Mouse (Mus musculus) naive thymus-derived CD4-positive, alpha-beta T cell, adult 2 months (primary cell): ENCODE results near the gene Reck.

ENCODE experiments used
- DNase-seq: peaks from one replicate; pipeline ENCODE4 v3.0.0-alpha.2; 2011; ENCODE audit warnings: low read depth

Reck gene

GRCm38 (mm10) chr4:43906443-43906842 is 31.1 kb downstream of the Reck start:
- DNase-seq = peak; percentile 87

DNA sequence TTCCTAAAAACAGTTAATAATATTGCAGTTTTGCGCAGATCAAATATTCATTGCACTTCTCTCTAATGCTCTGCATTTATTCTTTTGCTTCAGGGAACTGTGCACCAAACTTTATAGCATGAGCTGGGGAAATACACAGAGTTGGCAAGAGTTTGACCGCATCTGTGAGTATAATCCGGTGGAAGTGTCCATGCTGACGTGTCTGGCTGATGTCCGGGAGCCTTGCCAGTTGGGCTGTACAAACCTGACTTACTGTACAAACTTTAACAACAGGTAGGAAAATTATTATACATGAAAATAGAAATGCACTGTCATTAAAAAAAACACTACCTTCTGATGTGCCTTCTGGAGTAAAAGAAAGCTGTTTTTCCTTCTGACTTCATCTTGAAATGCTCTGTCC is 42.9 kb downstream of the Reck start:
- no peak for DNase-seq

- no peak for DNase-seq
Measured at GRCm38 (mm10) chr4:43920602-43921001, 45.3 kb downstream of the Reck start.

- DNase-seq = no peak
Measured at GRCm38 (mm10) chr4:43925125-43925524, 49.8 kb downstream of the Reck start.

GRCm38 (mm10) chr4:43925779-43926178 is 50.4 kb downstream of the Reck start:
- peak; percentile 90 for DNase-seq

- peak; percentile 69 for DNase-seq
Measured at GRCm38 (mm10) chr4:43927826-43928225, 52.5 kb downstream of the Reck start.

DNA sequence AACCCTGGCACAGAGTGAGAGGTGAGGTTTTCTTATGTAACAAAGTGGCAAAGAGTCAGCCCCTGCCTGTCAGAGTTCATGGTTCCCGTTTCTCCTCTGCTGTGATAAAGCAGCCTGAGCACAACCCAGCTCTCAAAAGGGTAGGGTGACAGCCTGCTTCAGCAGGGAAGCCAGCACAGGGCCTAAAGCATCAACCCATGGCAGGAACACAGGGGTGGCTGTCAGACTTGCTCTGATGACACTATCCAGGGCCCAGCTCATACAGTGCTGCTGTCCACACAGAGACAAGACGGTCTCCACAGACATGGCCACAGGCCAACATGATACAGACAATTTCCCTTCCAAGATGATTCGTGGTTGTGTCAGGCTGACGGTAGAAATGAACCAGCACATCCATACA is 56.5 kb downstream of the Reck start:
- DNase-seq = no peak

- DNase-seq = peak; percentile 29
Measured at GRCm38 (mm10) chr4:43936186-43936585, 60.9 kb downstream of the Reck start.

- DNase-seq = peak; percentile 73
Measured at GRCm38 (mm10) chr4:43936749-43937674, 61.7 kb downstream of the Reck start.

- peak; percentile 55 for DNase-seq
Measured at GRCm38 (mm10) chr4:43941315-43941714, 66.0 kb downstream of the Reck start.

- no peak for DNase-seq
Measured at GRCm38 (mm10) chr4:43942421-43942820, 67.1 kb downstream of the Reck start.

- DNase-seq = no peak
Measured at GRCm38 (mm10) chr4:43947571-43947970, 72.2 kb downstream of the Reck start.

GRCm38 (mm10) chr4:43957292-43957845 is 82.0 kb downstream of the Reck start, which contains the start of gene Glipr2:
Gene Glipr2 (plus strand): TSS chr4:43957401.
- peak; percentile 91 for DNase-seq

DNA sequence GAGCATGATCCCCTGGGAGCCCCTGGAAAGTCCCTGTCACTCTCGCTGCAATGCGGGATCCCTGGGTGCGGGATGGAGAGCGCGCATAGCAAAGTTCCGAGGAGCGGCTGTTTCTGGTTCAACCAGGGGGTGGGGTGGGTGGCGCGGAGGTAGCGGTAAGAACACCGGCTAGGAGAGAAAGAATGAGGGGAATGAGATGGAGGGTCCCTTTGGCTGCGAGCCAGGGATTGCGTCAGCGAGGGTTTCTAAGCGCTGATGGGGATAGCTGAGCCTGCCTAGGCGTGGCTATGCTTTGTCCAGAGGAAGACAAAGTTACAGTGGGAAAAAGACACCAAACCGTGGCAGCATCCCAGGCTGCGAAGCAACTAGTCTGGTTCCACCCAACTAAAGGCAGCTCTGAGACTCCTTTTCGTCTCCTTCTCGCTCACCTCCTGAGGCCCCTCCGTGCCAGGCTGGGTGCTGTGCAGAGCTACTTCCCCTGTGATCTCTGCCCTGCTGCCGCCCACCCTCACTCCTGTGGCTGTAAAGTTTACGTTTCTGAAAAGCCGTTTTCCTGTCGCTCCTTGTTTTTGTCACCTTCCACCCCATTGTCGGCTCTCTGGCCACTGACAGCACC is 82.6 kb downstream of the Reck start:
- peak; percentile 62 for DNase-seq

GRCm38 (mm10) chr4:43959523-43960179 is 84.3 kb downstream of the Reck start:
- peak; percentile 64 for DNase-seq

DNA sequence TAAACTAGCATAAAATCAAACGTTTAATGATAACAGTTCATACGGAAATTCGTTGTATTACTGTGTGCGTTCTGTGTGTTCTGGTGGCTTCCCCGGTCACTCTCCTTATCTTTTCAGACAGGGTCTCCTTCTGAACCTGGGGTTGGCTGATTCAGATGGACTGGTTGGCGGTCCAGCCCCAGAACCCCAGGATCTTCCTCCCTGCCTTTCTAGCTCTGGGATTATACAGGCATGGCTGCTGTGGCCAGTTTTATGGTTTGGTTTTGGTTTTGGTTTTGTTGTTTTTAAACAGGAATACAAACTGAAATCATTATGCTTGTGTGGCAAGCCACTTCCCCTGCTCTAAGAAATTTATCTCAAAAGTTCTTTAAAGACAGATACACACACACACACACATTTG is 84.9 kb downstream of the Reck start:
- peak; percentile 59 for DNase-seq

DNA sequence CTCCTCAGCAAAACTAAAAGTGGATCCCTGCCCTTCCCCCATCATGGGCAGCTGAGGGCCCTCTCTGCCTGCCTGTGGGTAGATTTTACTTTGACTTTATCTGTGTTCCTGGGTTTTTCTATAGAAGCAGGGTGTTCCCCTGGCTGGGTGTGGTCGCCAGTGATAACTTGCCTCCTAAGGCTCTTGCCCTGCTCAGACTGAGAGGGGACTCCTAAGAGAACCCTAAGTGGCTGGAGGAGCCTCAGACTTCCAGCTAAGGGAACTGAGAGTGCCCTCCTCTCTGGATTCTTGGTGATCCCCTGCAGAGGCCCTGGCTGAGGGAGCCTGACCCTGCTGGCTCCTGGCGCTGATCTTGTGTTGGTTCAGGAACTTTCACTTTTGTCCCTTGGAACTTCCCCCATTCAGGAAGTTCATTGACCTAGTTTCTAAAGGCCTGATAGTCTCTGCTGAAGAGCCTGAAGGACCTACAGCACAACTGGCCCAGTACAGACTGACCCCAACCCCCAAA is 89.0 kb downstream of the Reck start:
- peak; percentile 35 for DNase-seq

DNA sequence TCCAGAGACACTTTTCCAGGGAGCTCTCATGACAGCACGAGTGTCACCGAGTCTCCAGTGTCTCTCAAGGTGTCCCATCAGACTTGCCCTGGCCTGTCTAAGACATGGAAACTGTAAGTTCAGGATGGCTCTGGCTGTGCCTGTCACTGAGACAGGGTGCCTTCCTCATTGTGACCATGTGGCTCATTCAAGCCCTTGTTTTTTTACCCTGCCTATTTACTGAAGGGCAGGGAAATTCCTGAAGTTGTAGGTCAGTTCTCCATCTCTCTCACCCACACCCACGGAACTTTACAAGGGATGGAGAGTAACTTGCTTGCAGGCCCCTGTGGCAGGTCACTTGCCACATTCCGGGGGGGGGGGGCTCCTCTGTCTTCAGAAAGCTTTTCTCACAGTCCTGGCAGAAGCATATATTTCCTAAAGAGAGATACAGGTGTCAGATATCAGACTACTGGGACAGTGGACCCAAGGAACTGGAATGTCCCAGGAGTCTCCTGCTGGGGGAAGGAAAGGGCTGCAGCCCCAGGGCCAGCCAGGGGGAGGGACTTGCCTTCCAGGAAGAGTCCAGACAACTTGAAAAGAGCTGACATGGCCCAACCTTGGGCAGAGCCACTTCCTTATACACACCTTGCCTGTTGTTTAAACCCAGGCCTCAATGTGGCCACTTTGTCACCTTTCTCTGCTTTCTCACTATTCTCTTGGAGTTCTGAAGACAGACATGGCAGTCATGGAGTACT is 89.8 kb downstream of the Reck start:
- no peak for DNase-seq

DNA sequence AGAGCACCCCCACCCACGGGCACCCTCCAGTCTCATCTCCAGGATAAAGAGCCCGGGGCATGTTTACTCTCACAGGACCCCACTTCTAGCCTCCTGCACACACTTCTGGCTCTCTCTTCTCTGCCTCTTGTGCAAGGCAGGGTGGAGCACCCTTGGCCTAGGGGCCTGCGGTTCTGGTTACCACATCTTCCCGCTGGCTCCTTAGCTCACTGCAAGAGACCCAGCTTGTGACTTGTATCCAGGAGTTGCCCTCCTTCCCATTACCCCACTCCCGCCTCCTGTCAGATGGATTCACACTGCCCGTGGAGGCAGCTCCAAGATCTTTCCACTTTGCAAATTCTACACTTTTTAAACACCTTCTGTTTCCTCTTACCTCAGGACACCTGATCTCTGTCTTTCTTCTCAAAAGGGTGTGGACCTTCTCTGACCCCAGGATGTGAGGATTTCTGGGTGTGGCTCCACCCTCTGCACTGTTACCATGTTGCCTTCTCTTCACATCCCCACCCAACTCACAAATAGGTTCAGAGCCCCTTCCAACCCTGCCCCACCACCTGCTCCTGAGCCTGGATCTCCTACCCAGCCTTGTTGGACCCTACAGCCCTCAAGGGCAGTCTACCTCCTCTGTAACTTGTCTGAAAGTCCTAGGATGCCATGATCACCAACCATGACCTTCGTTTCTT is 90.7 kb downstream of the Reck start:
- no peak for DNase-seq

- DNase-seq = no peak
Measured at GRCm38 (mm10) chr4:43968650-43969049, 93.3 kb downstream of the Reck start.

GRCm38 (mm10) chr4:43969373-43969772 is 94.0 kb downstream of the Reck start:
- no peak for DNase-seq
